Mouse (Mus musculus): ENCODE measurements around the gene Ptpn11. TPM values are rescaled to one million over a fixed set of nuclear protein-coding genes. Genes with fewer than 3 reads are reported as not detected.
"Not testable (repeated sequence)": the region's sequence is repeated elsewhere in the genome, so short reads cannot be mapped to it uniquely, and the experiment has no call there.

Ptpn11 gene
- polyA plus RNA-seq, 1 experiment from 2014 or later = 25.4 TPM

GRCm38 (mm10) chr5:121209755-121210600, 18.8 kb upstream of the Ptpn11 start:
- no peak for DNase-seq (ENCODE audit: low spot score)
- H3K27ac ChIP-seq (replicated peaks) = no peak overlapping the region
- no peak overlapping the region for H3K4me3 ChIP-seq
- no peaks in the 10 kb centered on the region for H3K9me3 ChIP-seq
- H3K36me3 ChIP-seq (replicated peaks) = peaks cover 82% of the 10 kb centered on the region
- peaks cover 27% of the 10 kb centered on the region for H3K4me1 ChIP-seq
- 90% methylated on average over 9 of the region's 9 CpGs for WGBS
- H3K27me3 ChIP-seq (replicated peaks; ENCODE audit: low read depth, poor library complexity, severe bottlenecking) = no peaks in the 10 kb centered on the region

GRCm38 (mm10) chr5:121206984-121207383, 15.8 kb upstream of the Ptpn11 start:
- 89% methylated on average over 3 of the region's 3 CpGs for WGBS
- no peaks in the 10 kb centered on the region for H3K27me3 ChIP-seq (replicated peaks; ENCODE audit: low read depth, poor library complexity, severe bottlenecking)
- no peak overlapping the region for H3K27ac ChIP-seq (replicated peaks)
- peaks cover 68% of the 10 kb centered on the region for H3K36me3 ChIP-seq (replicated peaks)
- H3K4me3 ChIP-seq = peak overlapping the region; percentile 95
- H3K9me3 ChIP-seq = no peaks in the 10 kb centered on the region
- no peak for DNase-seq (ENCODE audit: low spot score)
- H3K4me1 ChIP-seq = peaks cover 27% of the 10 kb centered on the region

DNA sequence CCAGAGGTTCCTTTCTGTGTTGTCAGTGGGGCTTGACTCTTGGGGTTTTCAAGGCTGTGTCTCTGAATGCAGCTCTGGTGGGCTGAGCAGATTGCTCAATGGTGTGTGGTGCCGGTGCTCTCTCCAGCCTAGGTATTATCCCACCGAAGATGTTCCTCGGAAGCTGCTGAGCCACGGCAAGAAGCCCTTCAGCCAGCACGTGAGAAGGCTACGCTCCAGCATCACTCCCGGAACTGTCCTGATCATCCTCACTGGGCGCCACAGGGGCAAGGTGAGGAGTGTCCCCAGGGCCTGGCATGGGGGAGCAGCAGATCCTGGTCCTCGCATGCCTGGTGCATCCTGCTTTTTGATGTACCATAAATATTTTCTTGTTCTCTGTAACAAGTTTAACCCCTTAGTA, 15.3 kb upstream of the Ptpn11 start:
- no peak overlapping the region for H3K27ac ChIP-seq (replicated peaks)
- 84% methylated on average over 9 of the region's 9 CpGs for WGBS
- no peaks in the 10 kb centered on the region for H3K27me3 ChIP-seq (replicated peaks; ENCODE audit: low read depth, poor library complexity, severe bottlenecking)
- no peak for DNase-seq (ENCODE audit: low spot score)
- peak overlapping the region; percentile 95 for H3K4me3 ChIP-seq
- H3K36me3 ChIP-seq (replicated peaks) = peaks cover 64% of the 10 kb centered on the region
- H3K4me1 ChIP-seq = peaks cover 27% of the 10 kb centered on the region
- no peaks in the 10 kb centered on the region for H3K9me3 ChIP-seq

DNA sequence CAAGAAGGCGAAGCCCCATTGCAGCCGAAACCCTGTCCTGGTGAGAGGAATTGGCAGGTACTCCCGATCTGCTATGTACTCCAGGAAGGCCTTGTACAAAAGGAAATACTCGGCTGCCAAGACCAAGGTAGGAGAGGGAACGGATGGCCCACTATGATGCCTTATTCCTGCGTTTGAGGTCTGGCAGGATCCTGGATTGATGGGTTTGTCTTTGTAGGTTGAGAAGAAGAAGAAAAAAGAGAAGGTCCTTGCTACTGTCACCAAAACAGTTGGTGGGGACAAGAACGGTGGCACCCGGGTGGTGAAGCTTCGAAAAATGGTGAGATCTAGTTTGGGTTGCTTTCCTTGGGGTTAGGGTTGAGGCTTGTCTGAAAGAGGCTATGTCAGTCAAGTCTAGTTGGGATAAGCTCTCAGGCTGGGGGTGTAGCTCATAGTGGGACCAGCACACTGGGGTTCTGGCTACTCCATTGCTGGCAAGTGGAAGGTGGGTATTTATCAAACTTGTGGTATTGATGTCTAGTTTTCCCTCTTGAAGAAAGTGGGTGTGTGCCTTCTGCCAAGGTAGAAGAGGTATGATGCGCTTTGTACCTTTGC, 14.4 kb upstream of the Ptpn11 start:
- not testable (repeated sequence) for DNase-seq (ENCODE audit: low spot score); H3K9me3 ChIP-seq; H3K27me3 ChIP-seq (replicated peaks; ENCODE audit: low read depth, poor library complexity, severe bottlenecking)
- WGBS = 73% methylated on average over 9 of the region's 10 CpGs
- Histone ChIP-seq H3K27ac (replicated peaks) (peak overlapping the region; percentile 49; the same call in 1 of the 2 replicates), H3K4me3 (peak overlapping the region; percentile 95), H3K36me3 (replicated peaks) (peaks cover 55% of the 10 kb centered on the region), H3K4me1 (peaks cover 27% of the 10 kb centered on the region)

- Histone ChIP-seq H3K27ac (replicated peaks) (peak within 1 kb of the TSS; percentile 97), H3K9me3 (no peaks in the 10 kb centered on the region), H3K4me1 (peaks cover 27% of the 10 kb centered on the region), H3K4me3 (peak within 1 kb of the TSS; percentile 95), H3K27me3 (replicated peaks; ENCODE audit: low read depth, poor library complexity, severe bottlenecking) (no peaks in the 10 kb centered on the region), H3K36me3 (replicated peaks) (peaks cover 43% of the 10 kb centered on the region)
- peak; percentile 85 for DNase-seq (ENCODE audit: low spot score)
- WGBS = 2% methylated on average over 52 of the region's 52 CpGs
Measured at GRCm38 (mm10) chr5:121204132-121205089, 13.2 kb upstream of the Ptpn11 start, which contains the start of gene Rpl6. Rpl6 (plus strand) TSS chr5:121204481.

- 83% methylated on average over 1 of the region's 1 CpGs for WGBS
- Histone ChIP-seq H3K4me1 (peaks cover 21% of the 10 kb centered on the region), H3K36me3 (replicated peaks) (peaks cover 23% of the 10 kb centered on the region), H3K27me3 (replicated peaks; ENCODE audit: low read depth, poor library complexity, severe bottlenecking) (peaks cover 8% of the 10 kb centered on the region; the same call in 1 of the 2 replicates), H3K4me3 (no peak overlapping the region), H3K27ac (replicated peaks) (no peak overlapping the region), H3K9me3 (no peaks in the 10 kb centered on the region)
- DNase-seq (ENCODE audit: low spot score) = no peak
Measured at GRCm38 (mm10) chr5:121202467-121202866, 11.3 kb upstream of the Ptpn11 start.

DNA sequence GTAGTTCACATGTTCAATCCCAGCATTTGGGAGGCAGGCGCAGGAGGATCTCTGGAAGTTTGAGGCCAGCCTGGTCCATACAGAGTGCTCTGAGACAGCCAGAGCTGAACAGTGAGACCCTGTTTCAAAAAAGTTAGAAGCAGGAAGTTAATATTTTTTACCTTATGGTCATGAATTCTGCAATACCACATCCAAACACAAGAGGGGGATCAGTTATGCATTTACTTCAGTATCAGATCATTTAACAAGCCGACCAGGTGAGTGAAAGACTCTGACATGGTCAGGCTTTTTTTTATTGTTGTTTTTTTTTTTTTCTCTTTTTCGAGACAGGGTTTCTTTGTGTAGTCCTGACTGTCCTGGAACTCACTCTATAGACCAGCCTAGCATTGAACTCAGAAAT, 10.5 kb upstream of the Ptpn11 start:
- Histone ChIP-seq H3K36me3 (replicated peaks) (peaks cover 16% of the 10 kb centered on the region), H3K4me1 (peaks cover 14% of the 10 kb centered on the region), H3K27me3 (replicated peaks; ENCODE audit: low read depth, poor library complexity, severe bottlenecking) (peaks cover 8% of the 10 kb centered on the region; the same call in 1 of the 2 replicates), H3K27ac (replicated peaks) (no peak overlapping the region), H3K9me3 (no peaks in the 10 kb centered on the region), H3K4me3 (no peak overlapping the region)
- WGBS = 56% methylated on average over 3 of the region's 3 CpGs
- no peak for DNase-seq (ENCODE audit: low spot score)

GRCm38 (mm10) chr5:121198376-121198775, 7.2 kb upstream of the Ptpn11 start:
- Histone ChIP-seq H3K4me1 (no peaks in the 10 kb centered on the region), H3K27me3 (replicated peaks; ENCODE audit: low read depth, poor library complexity, severe bottlenecking) (peaks cover 8% of the 10 kb centered on the region; the same call in 1 of the 2 replicates)
- WGBS = 86% methylated on average over 5 of the region's 5 CpGs

GRCm38 (mm10) chr5:121197337-121197736, 6.1 kb upstream of the Ptpn11 start:
- Histone ChIP-seq H3K27ac (replicated peaks) (no peak overlapping the region), H3K36me3 (replicated peaks) (no peaks in the 10 kb centered on the region), H3K9me3 (no peaks in the 10 kb centered on the region), H3K4me3 (no peak overlapping the region), H3K27me3 (replicated peaks; ENCODE audit: low read depth, poor library complexity, severe bottlenecking) (peaks cover 8% of the 10 kb centered on the region; the same call in 1 of the 2 replicates), H3K4me1 (no peaks in the 10 kb centered on the region)
- DNase-seq (ENCODE audit: low spot score) = no peak
- WGBS = 91% methylated on average over 2 of the region's 2 CpGs

More at GRCm38 (mm10) chr5:121198376-121198775, 7.2 kb upstream of the Ptpn11 start:
- Histone ChIP-seq H3K9me3 (no peaks in the 10 kb centered on the region), H3K4me3 (no peak overlapping the region), H3K27ac (replicated peaks) (no peak overlapping the region), H3K36me3 (replicated peaks) (no peaks in the 10 kb centered on the region)
- no peak for DNase-seq (ENCODE audit: low spot score)

DNA sequence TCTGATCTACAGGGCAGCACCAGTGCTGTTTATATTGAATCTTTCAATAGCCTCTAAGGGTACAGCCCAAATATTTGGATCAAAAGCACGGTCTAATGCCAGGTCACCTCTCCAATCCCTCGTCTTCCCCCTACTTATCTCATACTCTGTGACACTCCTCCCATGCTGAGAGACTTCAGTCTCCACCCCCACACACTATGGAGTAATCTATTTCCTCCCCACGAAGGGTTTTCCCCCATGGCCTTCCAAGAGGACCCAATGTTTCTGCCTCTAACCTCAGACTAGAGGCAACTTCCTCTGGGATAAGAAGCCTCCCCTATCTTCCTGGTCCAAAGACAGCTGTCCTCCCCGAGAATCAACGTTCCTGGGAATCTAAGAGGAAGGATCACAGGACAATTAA, 5.6 kb upstream of the Ptpn11 start:
- Histone ChIP-seq H3K27ac (replicated peaks) (no peak overlapping the region), H3K4me1 (0 out of 2 replicates have a peak, but pooled peaks cover under 1% of the 10 kb centered on the region), H3K4me3 (no peak overlapping the region), H3K27me3 (replicated peaks; ENCODE audit: low read depth, poor library complexity, severe bottlenecking) (peaks cover 8% of the 10 kb centered on the region; the same call in 1 of the 2 replicates), H3K9me3 (no peaks in the 10 kb centered on the region), H3K36me3 (replicated peaks) (no peaks in the 10 kb centered on the region)
- WGBS = 59% methylated on average over 5 of the region's 5 CpGs
- no peak for DNase-seq (ENCODE audit: low spot score)

DNA sequence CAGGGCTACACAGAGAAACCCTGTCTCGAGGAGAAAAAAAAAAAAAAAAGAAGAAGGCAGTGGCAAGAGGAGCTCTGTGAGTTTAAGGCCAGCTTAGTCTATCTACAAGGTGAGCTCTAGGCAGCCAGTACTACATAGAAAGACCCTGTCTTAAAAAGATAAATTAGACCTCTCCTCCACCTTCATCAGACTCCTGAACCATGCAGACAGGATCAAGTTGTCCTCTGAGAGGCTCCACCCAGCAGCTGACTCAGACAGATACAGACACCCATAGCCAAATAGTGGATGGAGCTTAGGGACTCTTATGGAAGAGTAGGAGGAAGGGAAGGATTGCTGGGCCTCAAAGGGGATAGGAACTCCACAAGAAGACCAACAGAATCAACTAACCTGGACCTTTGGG, 3.0 kb upstream of the Ptpn11 start:
- DNase-seq (ENCODE audit: low spot score) = no peak
- Histone ChIP-seq H3K27me3 (replicated peaks; ENCODE audit: low read depth, poor library complexity, severe bottlenecking) (peaks cover 8% of the 10 kb centered on the region; the same call in 1 of the 2 replicates), H3K36me3 (replicated peaks) (peaks cover 2% of the 10 kb centered on the region; the same call in 1 of the 2 replicates), H3K9me3 (no peaks in the 10 kb centered on the region), H3K27ac (replicated peaks) (no peak overlapping the region), H3K4me3 (no peak overlapping the region), H3K4me1 (peaks cover 12% of the 10 kb centered on the region)
- 48% methylated on average over 1 of the region's 1 CpGs for WGBS

GRCm38 (mm10) chr5:121191584-121191906, 348 bp upstream of the Ptpn11 start:
- H3K36me3 ChIP-seq (replicated peaks) = peaks cover 4% of the 10 kb centered on the region; the same call in 1 of the 2 replicates
- DNase-seq (ENCODE audit: low spot score) = no peak
- WGBS = 9% methylated on average over 17 of the region's 17 CpGs
- peaks cover 33% of the 10 kb centered on the region for H3K4me1 ChIP-seq
- peak overlapping the region; percentile 96 for H3K27ac ChIP-seq (replicated peaks)
- no peaks in the 10 kb centered on the region for H3K9me3 ChIP-seq
- no peaks in the 10 kb centered on the region for H3K27me3 ChIP-seq (replicated peaks; ENCODE audit: low read depth, poor library complexity, severe bottlenecking)
- peak overlapping the region; percentile 97 for H3K4me3 ChIP-seq

Data from embryonic facial prominence, embryonic 10.5 days (tissue).